ENCODE assay signal across 9 mouse cellular contexts in genomic region chr4:32327626-32328025, GRCm38 (mm10).
A peak's percentile ranks its signal among the peaks of the same experiment; 100 is the strongest.
DNase-seq lines count a peak whose midpoint lies in the region; ATAC-seq and TF ChIP-seq lines count a peak whose summit lies in the region.
"Had no signal": no experiment of that assay in that cellular context is flagged by ENCODE, and none has a peak within 500 bp of the region (broad histone marks: within the 10 kb centered on the region; RNA-seq: fewer than 3 reads in every experiment).

No protein-coding gene starts in this region.

- intact Hi-C loops in heart, postnatal 14 days (cut with DNase I), result no loop called here

- H3K4me3 ChIP-seq in heart, embryonic 12.5 days, result no peak overlapping the region
- H3K4me3 ChIP-seq in embryonic facial prominence, embryonic 10.5 days, result no peak overlapping the region
- no peak overlapping the region for H3K4me3 ChIP-seq in forebrain, postnatal 0 days (ENCODE audit: low read depth, low read length)
- 0 out of 2 replicates have a peak overlapping the region, but pooled peaks have one; percentile 18 for H3K4me3 ChIP-seq in midbrain, embryonic 10.5 days

- peak overlapping the region; percentile 59; the same call in 1 of the 2 replicates for H3K9ac ChIP-seq in heart, embryonic 12.5 days
- H3K9ac ChIP-seq in forebrain, postnatal 0 days, result peak overlapping the region; percentile 19; the same call in 1 of the 2 replicates

- H3K4me1 ChIP-seq in heart, embryonic 12.5 days (replicated peaks), result peaks cover 43% of the 10 kb centered on the region
- H3K4me1 ChIP-seq in embryonic facial prominence, embryonic 10.5 days, result peaks cover 32% of the 10 kb centered on the region
- H3K4me1 ChIP-seq in forebrain, postnatal 0 days (ENCODE audit: insufficient read depth), result peaks cover 18% of the 10 kb centered on the region
- peaks cover 53% of the 10 kb centered on the region for H3K4me1 ChIP-seq in midbrain, embryonic 10.5 days

- H3K27ac ChIP-seq in heart, embryonic 12.5 days (ENCODE audit: poor library complexity, severe bottlenecking), result peak overlapping the region; percentile 88
- H3K27ac ChIP-seq in embryonic facial prominence, embryonic 10.5 days (replicated peaks), result peak overlapping the region; percentile 67
- H3K27ac ChIP-seq in forebrain, postnatal 0 days (ENCODE audit: low read depth, low read length), result peak overlapping the region; percentile 84
- peak overlapping the region; percentile 78 for H3K27ac ChIP-seq in midbrain, embryonic 10.5 days (replicated peaks)

- 0 out of 2 replicates have a peak overlapping the region, but pooled peaks have one; percentile 34 for H3K4me2 ChIP-seq in heart, embryonic 12.5 days
- H3K4me2 ChIP-seq in forebrain, postnatal 0 days (ENCODE audit: low read depth), result no peak overlapping the region

- peaks cover 5% of the 10 kb centered on the region; the same call in 1 of the 2 replicates for H3K36me3 ChIP-seq in heart, embryonic 12.5 days
- H3K36me3 ChIP-seq in embryonic facial prominence, embryonic 10.5 days (replicated peaks), result peaks cover 25% of the 10 kb centered on the region
- no peaks in the 10 kb centered on the region for H3K36me3 ChIP-seq in forebrain, postnatal 0 days (ENCODE audit: insufficient read depth)
- H3K36me3 ChIP-seq in midbrain, embryonic 10.5 days, result peaks cover 14% of the 10 kb centered on the region

- no peak for DNase-seq in heart, postnatal 14 days
- DNase-seq in embryonic facial prominence, embryonic 10.5 days (ENCODE audit: low spot score), result no peak
- no peak for DNase-seq in forebrain, postnatal 0 days
- peak; percentile 44 for DNase-seq in midbrain, embryonic 10.5 days (ENCODE audit: low spot score)
- no peak for DNase-seq in adrenal gland, postnatal 4 days (ENCODE audit: low spot score in 2 of 2)
- DNase-seq in adrenal gland, postnatal 10 days, result no peak
- no peak for DNase-seq in left cerebral cortex, adult 18-20 months (ENCODE audit: low spot score in 2 of 2)
- DNase-seq: kidney, postnatal 25 days had no signal

- no peaks in the 10 kb centered on the region for H3K9me3 ChIP-seq in heart, embryonic 12.5 days (replicated peaks)
- H3K9me3 ChIP-seq in embryonic facial prominence, embryonic 10.5 days, result peaks cover 6% of the 10 kb centered on the region; the same call in 1 of the 2 replicates
- H3K9me3 ChIP-seq in forebrain, postnatal 0 days (ENCODE audit: low read length), result no peaks in the 10 kb centered on the region
- H3K9me3 ChIP-seq in midbrain, embryonic 10.5 days (replicated peaks), result no peaks in the 10 kb centered on the region; the same call in 1 of the 2 replicates

- no peak for TF ChIP-seq CTCF in forebrain, postnatal 0 days (IDR thresholded peaks at IDR 0.05; ENCODE audit: low read depth)

- WGBS in heart, embryonic 12.5 days, result 41% methylated on average over 5 of the region's 5 CpGs
- WGBS in embryonic facial prominence, embryonic 10.5 days, result 37% methylated on average over 5 of the region's 5 CpGs
- WGBS in forebrain, postnatal 0 days, result 31% methylated on average over 5 of the region's 5 CpGs
- 34% methylated on average over 5 of the region's 5 CpGs for WGBS in midbrain, embryonic 10.5 days

- no peaks in the 10 kb centered on the region for H3K27me3 ChIP-seq in heart, embryonic 12.5 days (replicated peaks)
- H3K27me3 ChIP-seq in embryonic facial prominence, embryonic 10.5 days (replicated peaks; ENCODE audit: low read depth, poor library complexity, severe bottlenecking), result no peaks in the 10 kb centered on the region
- no peaks in the 10 kb centered on the region for H3K27me3 ChIP-seq in forebrain, postnatal 0 days (ENCODE audit: insufficient read depth, low read length)
- H3K27me3 ChIP-seq in midbrain, embryonic 10.5 days (ENCODE audit: low read depth, poor library complexity, severe bottlenecking), result no peaks in the 10 kb centered on the region

- no peak for ATAC-seq in heart, embryonic 12.5 days (ENCODE audit: insufficient number of reproducible peaks, low FRiP score)
- 0 out of 2 replicates have a peak, but pooled peaks have one; percentile 4 for ATAC-seq in forebrain, postnatal 0 days
